Mouse (Mus musculus): ENCODE results near the gene Nckap5l. TPM values are rescaled to one million over a fixed set of nuclear protein-coding genes. Genes with fewer than 3 reads are reported as not detected.
A peak's percentile ranks its signal among the peaks of the same experiment; 100 is the strongest.

Gene Nckap5l
- polyA plus RNA-seq, 1 experiment from 2014 or later, result 6.0 TPM

DNA sequence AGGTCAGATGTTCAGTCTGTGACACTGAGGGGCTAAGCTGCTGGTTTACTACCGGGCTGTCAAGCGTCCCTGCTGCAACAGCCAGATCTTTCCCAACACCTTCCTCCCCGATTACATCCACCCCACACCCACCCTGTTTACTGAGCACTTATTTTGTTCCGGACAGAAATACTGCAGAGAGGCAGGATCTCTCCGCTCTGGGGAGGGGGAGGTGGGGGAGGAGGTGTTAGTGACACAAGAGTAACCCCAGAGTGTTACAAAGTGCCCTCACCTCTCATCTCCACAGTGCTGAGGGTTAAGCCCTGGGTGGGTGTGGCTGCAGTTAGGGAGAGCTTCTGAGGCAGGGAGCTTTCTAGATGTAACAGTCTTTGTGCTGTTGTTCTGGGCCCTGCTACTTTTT is 42.8 kb upstream of the Nckap5l start:
- ATAC-seq, result peak; percentile 34
- no peak overlapping the region for H3K4me2 ChIP-seq (replicated peaks; ENCODE audit: low read depth, low read length)
- DNase-seq (ENCODE audit: low spot score), result peak; percentile 85
- peak overlapping the region; percentile 93 for H3K27ac ChIP-seq (ENCODE audit: low read length)
- peaks cover 32% of the 10 kb centered on the region for H3K4me1 ChIP-seq (ENCODE audit: insufficient read depth, low read depth, low read length)
- H3K36me3 ChIP-seq (ENCODE audit: insufficient read depth, low read length), result no peaks in the 10 kb centered on the region
- no peak overlapping the region for H3K4me3 ChIP-seq (ENCODE audit: low read depth, low read length)
- no peak overlapping the region for H3K9ac ChIP-seq (replicated peaks; ENCODE audit: low read depth)
- no peaks in the 10 kb centered on the region for H3K27me3 ChIP-seq (replicated peaks; ENCODE audit: insufficient read depth, low read length)
- 0% methylated on average over 4 of the region's 5 CpGs for WGBS
- TF ChIP-seq EP300 (IDR thresholded peaks at IDR 0.05) (peak; percentile 88), CTCF (IDR thresholded peaks at IDR 0.05) (no peak)
- no peaks in the 10 kb centered on the region for H3K9me3 ChIP-seq (ENCODE audit: low read length)

DNA sequence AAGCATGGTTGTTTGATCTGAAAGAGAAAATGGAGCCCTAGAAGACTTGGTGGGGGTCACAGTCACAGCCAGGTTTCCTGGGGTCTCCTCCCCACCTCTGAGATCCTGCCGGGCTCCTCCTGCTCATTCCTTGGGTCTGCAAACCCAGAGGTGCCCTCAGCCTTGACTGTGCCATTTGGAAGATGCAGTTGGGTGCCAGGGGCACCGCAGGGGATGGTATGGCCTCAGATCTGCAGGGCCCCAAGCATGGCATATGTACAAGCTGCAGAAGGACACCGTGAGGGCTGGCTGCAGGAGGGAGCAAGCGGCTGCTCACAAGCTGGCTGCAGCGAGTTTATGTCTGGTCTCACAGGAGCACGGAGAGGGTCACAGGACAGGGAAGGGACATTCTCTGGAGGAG is 42.2 kb upstream of the Nckap5l start:
- Histone ChIP-seq H3K4me3 (ENCODE audit: low read depth, low read length) (no peak overlapping the region), H3K4me1 (ENCODE audit: insufficient read depth, low read depth, low read length) (peaks cover 32% of the 10 kb centered on the region), H3K36me3 (ENCODE audit: insufficient read depth, low read length) (no peaks in the 10 kb centered on the region), H3K9me3 (ENCODE audit: low read length) (no peaks in the 10 kb centered on the region), H3K4me2 (replicated peaks; ENCODE audit: low read depth, low read length) (no peak overlapping the region), H3K9ac (replicated peaks; ENCODE audit: low read depth) (no peak overlapping the region), H3K27me3 (replicated peaks; ENCODE audit: insufficient read depth, low read length) (no peaks in the 10 kb centered on the region), H3K27ac (ENCODE audit: low read length) (peak overlapping the region; percentile 93; the same call in 1 of the 2 replicates)
- peak; percentile 27 for DNase-seq (ENCODE audit: low spot score)
- no peak for TF ChIP-seq EP300 (IDR thresholded peaks at IDR 0.05)
- no peak for TF ChIP-seq CTCF (IDR thresholded peaks at IDR 0.05)
- WGBS, result 37% methylated on average over 6 of the region's 6 CpGs
- no peak for ATAC-seq

- Histone ChIP-seq H3K9me3 (ENCODE audit: low read length) (no peaks in the 10 kb centered on the region), H3K4me1 (ENCODE audit: insufficient read depth, low read depth, low read length) (peaks cover 32% of the 10 kb centered on the region), H3K4me3 (ENCODE audit: low read depth, low read length) (no peak overlapping the region), H3K27me3 (replicated peaks; ENCODE audit: insufficient read depth, low read length) (no peaks in the 10 kb centered on the region), H3K4me2 (replicated peaks; ENCODE audit: low read depth, low read length) (no peak overlapping the region), H3K9ac (replicated peaks; ENCODE audit: low read depth) (no peak overlapping the region), H3K36me3 (ENCODE audit: insufficient read depth, low read length) (no peaks in the 10 kb centered on the region), H3K27ac (ENCODE audit: low read length) (peak overlapping the region; percentile 93)
- TF ChIP-seq CTCF (IDR thresholded peaks at IDR 0.05) (no peak), EP300 (IDR thresholded peaks at IDR 0.05) (peak; percentile 81)
- ATAC-seq, result peak; percentile 80
- 32% methylated on average over 4 of the region's 4 CpGs for WGBS
- peak; percentile 90 for DNase-seq (ENCODE audit: low spot score)
Measured at GRCm38 (mm10) chr15:99498781-99499180, 41.2 kb upstream of the Nckap5l start.

- DNase-seq (ENCODE audit: low spot score) (peak; percentile 53), ATAC-seq (peak; percentile 2; the same call in 1 of the 2 replicates)
- no peaks in the 10 kb centered on the region for H3K9me3 ChIP-seq (ENCODE audit: low read length)
- TF ChIP-seq CTCF (IDR thresholded peaks at IDR 0.05) (no peak), EP300 (IDR thresholded peaks at IDR 0.05) (no peak)
- peaks cover 32% of the 10 kb centered on the region for H3K4me1 ChIP-seq (ENCODE audit: insufficient read depth, low read depth, low read length)
- no peaks in the 10 kb centered on the region for H3K27me3 ChIP-seq (replicated peaks; ENCODE audit: insufficient read depth, low read length)
- no peaks in the 10 kb centered on the region for H3K36me3 ChIP-seq (ENCODE audit: insufficient read depth, low read length)
- no peak overlapping the region for H3K9ac ChIP-seq (replicated peaks; ENCODE audit: low read depth)
- 21% methylated on average over 4 of the region's 4 CpGs for WGBS
- H3K27ac ChIP-seq (ENCODE audit: low read length), result peak overlapping the region; percentile 93
- H3K4me3 ChIP-seq (ENCODE audit: low read depth, low read length), result no peak overlapping the region
- H3K4me2 ChIP-seq (replicated peaks; ENCODE audit: low read depth, low read length), result 0 out of 2 replicates have a peak overlapping the region, but pooled peaks have one; percentile 44
Measured at GRCm38 (mm10) chr15:99498356-99498755, 40.8 kb upstream of the Nckap5l start.

DNA sequence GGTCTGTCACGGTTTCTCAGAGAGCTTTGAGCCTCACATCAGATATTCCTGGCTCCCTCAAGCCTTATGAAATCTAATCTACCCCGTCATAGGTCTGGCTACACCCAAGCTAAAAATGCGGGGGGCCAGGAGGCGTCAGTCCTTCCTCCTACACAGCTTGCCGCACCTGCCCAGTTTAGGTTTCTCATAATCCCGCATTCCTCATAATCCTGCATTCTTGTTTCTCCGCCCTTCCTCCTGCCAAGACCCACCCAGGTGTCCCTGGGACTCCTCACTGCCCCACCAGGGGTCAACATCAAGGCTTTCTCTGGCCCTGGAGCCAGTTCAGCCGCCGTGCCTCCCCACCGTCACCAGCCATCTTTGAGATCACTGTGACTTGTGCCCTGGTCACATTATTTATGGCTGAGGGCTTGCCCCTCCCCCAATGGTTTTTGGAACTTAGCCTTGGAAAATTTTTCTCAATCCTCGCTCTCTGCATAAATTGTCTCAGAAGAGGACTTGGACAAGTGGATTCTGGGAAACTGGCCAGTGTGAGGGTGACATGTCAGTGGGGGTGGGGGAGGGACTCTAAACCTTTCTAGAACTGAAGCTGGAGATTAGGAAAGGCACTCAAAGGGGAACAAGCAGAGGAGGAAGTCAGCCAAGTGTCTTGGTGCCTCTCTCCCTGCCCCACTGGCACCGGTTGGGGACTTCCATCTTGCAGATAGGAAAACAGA is 40.1 kb upstream of the Nckap5l start:
- peak; percentile 98 for TF ChIP-seq EP300 (IDR thresholded peaks at IDR 0.05)
- no peak; the same call in none of the 2 replicates for TF ChIP-seq CTCF (IDR thresholded peaks at IDR 0.05)
- no peak overlapping the region for H3K4me3 ChIP-seq (ENCODE audit: low read depth, low read length)
- 23% methylated on average over 12 of the region's 12 CpGs for WGBS
- H3K27me3 ChIP-seq (replicated peaks; ENCODE audit: insufficient read depth, low read length), result no peaks in the 10 kb centered on the region
- ATAC-seq (peak; percentile 63), DNase-seq (ENCODE audit: low spot score) (peak; percentile 97)
- H3K9ac ChIP-seq (replicated peaks; ENCODE audit: low read depth), result no peak overlapping the region
- H3K4me2 ChIP-seq (replicated peaks; ENCODE audit: low read depth, low read length), result peak overlapping the region; percentile 44
- peak overlapping the region; percentile 93 for H3K27ac ChIP-seq (ENCODE audit: low read length)
- H3K9me3 ChIP-seq (ENCODE audit: low read length), result no peaks in the 10 kb centered on the region
- H3K36me3 ChIP-seq (ENCODE audit: insufficient read depth, low read length), result no peaks in the 10 kb centered on the region
- H3K4me1 ChIP-seq (ENCODE audit: insufficient read depth, low read depth, low read length), result peaks cover 32% of the 10 kb centered on the region

DNA sequence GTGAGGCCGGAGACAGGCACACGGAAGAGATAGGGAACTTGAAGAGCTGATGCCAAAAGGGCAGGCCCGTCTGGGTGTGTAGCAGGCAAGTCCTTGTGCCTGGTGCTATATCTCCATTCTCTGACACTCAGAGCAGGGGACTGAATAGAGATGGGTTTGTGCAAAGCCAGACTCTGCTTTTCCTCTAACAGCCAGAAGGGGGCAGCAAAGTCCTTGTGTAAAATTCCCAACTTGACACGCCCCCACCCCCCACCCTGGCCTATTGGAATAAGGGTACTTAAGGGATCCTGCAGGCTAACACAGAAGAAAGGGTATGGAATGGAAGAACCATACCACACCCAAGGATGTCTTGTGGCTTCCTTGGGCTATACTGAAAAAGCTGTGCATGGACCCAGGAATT is 39.5 kb upstream of the Nckap5l start:
- WGBS, result 10% methylated on average over 4 of the region's 4 CpGs
- DNase-seq (ENCODE audit: low spot score), result peak; percentile 89

More for the DNA sequence above, 39.5 kb upstream of the Nckap5l start:
- no peak overlapping the region for H3K9ac ChIP-seq (replicated peaks; ENCODE audit: low read depth)
- peak; percentile 90 for TF ChIP-seq CTCF (IDR thresholded peaks at IDR 0.05)
- no peak for TF ChIP-seq EP300 (IDR thresholded peaks at IDR 0.05)
- no peaks in the 10 kb centered on the region for H3K9me3 ChIP-seq (ENCODE audit: low read length)
- H3K36me3 ChIP-seq (ENCODE audit: insufficient read depth, low read length), result no peaks in the 10 kb centered on the region
- peak; percentile 11 for ATAC-seq
- peaks cover 27% of the 10 kb centered on the region; the same call in 1 of the 2 replicates for H3K4me1 ChIP-seq (ENCODE audit: insufficient read depth, low read depth, low read length)
- H3K27ac ChIP-seq (ENCODE audit: low read length), result peak overlapping the region; percentile 93
- H3K4me3 ChIP-seq (ENCODE audit: low read depth, low read length), result no peak overlapping the region
- peak overlapping the region; percentile 44 for H3K4me2 ChIP-seq (replicated peaks; ENCODE audit: low read depth, low read length)
- H3K27me3 ChIP-seq (replicated peaks; ENCODE audit: insufficient read depth, low read length), result no peaks in the 10 kb centered on the region
